Mouse (Mus musculus) CH12.LX (cell line): ENCODE data around the gene Nfic. TPM values are rescaled to one million over a fixed set of nuclear protein-coding genes. Genes with fewer than 3 reads are reported as not detected.

ENCODE experiments used
- DNase-seq: peaks from one replicate; pipeline ENCODE4 v3.0.0-alpha.2; 2013; ENCODE audit errors: extremely low read depth
- H3K27ac ChIP-seq: 2 replicates; pipeline ENCODE4 v1.5.1; 2012; ENCODE audit warnings: low read depth, mild to moderate bottlenecking, control low read depth, moderate library complexity; ENCODE audit not compliant: insufficient read depth
- H3K27me3 ChIP-seq: replicated peaks from 2 replicates; pipeline ENCODE3; 2012; ENCODE audit warnings: inconsistent platforms
- H3K36me3 ChIP-seq, 2 experiments: replicated peaks in 1 of 2; 2 replicates each; pipeline versions ENCODE3 to v1.6.1; 2012; ENCODE audit warnings: inconsistent platforms in 1 of 2, low read length in 1 of 2, mild to moderate bottlenecking in 1 of 2, mixed read lengths in 1 of 2, moderate library complexity in 1 of 2; ENCODE audit not compliant: control insufficient read depth in 1 of 2, insufficient read depth in 1 of 2
- H3K4me1 ChIP-seq, 2 experiments: 2 replicates each; pipeline ENCODE4 v1.6.1; 2012; ENCODE audit warnings: inconsistent platforms in 1 of 2, moderate library complexity in 1 of 2; ENCODE audit not compliant: insufficient read depth in 2 of 2, control insufficient read depth in 1 of 2
- H3K4me2 ChIP-seq: 2 replicates; pipeline ENCODE4 v1.6.1; 2012; ENCODE audit warnings: low read depth, mild to moderate bottlenecking, control low read depth; ENCODE audit not compliant: poor library complexity, insufficient read depth, severe bottlenecking
- H3K4me3 ChIP-seq, 3 experiments: fragments of 150-350 bp in 1 of 3; sonication (generic) in 1 of 3; replicated peaks in 1 of 3; 2 replicates each; pipeline versions ENCODE3 to v1.5.1; 2011 to 2012; ENCODE audit warnings: low read depth in 2 of 3, low read length in 2 of 3, mild to moderate bottlenecking in 2 of 3, moderate library complexity in 2 of 3, control low read depth in 1 of 3, improper control_type of control experiment in 1 of 3, inconsistent platforms in 1 of 3, mixed read lengths in 1 of 3; ENCODE audit not compliant: poor library complexity in 1 of 3
- H3K79me2 ChIP-seq: replicated peaks from 2 replicates; pipeline ENCODE4 v1.6.1; 2012; ENCODE audit warnings: mild to moderate bottlenecking, moderate library complexity; ENCODE audit not compliant: control insufficient read depth, poor library complexity, insufficient read depth, severe bottlenecking; ENCODE audit errors: extremely low read depth
- H3K9ac ChIP-seq: 2 replicates; pipeline ENCODE4 v1.6.1; 2012; ENCODE audit warnings: low read depth, mild to moderate bottlenecking, control low read depth, moderate library complexity; ENCODE audit not compliant: insufficient read depth
- H3K9me3 ChIP-seq: replicated peaks from 2 replicates; pipeline ENCODE3; 2012; ENCODE audit warnings: low read length, inconsistent platforms, mixed read lengths
- CHD2 ChIP-seq: IDR thresholded peaks from 2 replicates; pipeline ENCODE4 v1.6.1; 2011; ENCODE audit warnings: low read length, improper control_type of control experiment
- E2F4 ChIP-seq: IDR thresholded peaks from 2 replicates; pipeline ENCODE4 v1.6.1; 2011; ENCODE audit warnings: low read depth, low read length, improper control_type of control experiment; ENCODE audit not compliant: insufficient replicate concordance
- ETS1 ChIP-seq: conservative IDR thresholded peaks from 2 replicates; pipeline ENCODE4 v1.6.1; 2012; ENCODE audit warnings: low read depth, mild to moderate bottlenecking, inconsistent platforms, low read length, improper control_type of control experiment, moderate library complexity
- HCFC1 ChIP-seq: IDR thresholded peaks from 2 replicates; pipeline ENCODE4 v1.6.1; 2012; ENCODE audit warnings: low read depth, mild to moderate bottlenecking, inconsistent platforms, low read length, improper control_type of control experiment
- IRF4 ChIP-seq: IDR thresholded peaks from 2 replicates; pipeline ENCODE4 v1.6.1; 2014; ENCODE audit warnings: low read depth, mild to moderate bottlenecking, inconsistent platforms, low read length, improper control_type of control experiment
- JUN ChIP-seq: IDR thresholded peaks from 2 replicates; pipeline ENCODE4 v1.6.1; 2011; ENCODE audit warnings: low read depth, mild to moderate bottlenecking, low read length, improper control_type of control experiment, moderate library complexity; ENCODE audit not compliant: insufficient read depth
- JUND ChIP-seq: conservative IDR thresholded peaks from 2 replicates; pipeline ENCODE4 v1.6.1; 2011; ENCODE audit warnings: low read depth, low read length, improper control_type of control experiment
- MAFK ChIP-seq: IDR thresholded peaks from 2 replicates; pipeline ENCODE4 v1.6.1; 2011; ENCODE audit warnings: low read length, improper control_type of control experiment; ENCODE audit not compliant: insufficient replicate concordance
- MAZ ChIP-seq: IDR thresholded peaks from 2 replicates; pipeline ENCODE4 v1.6.1; 2012; ENCODE audit warnings: low read depth, mild to moderate bottlenecking, inconsistent platforms, low read length, improper control_type of control experiment, moderate library complexity
- MEF2A ChIP-seq: IDR thresholded peaks from 2 replicates; pipeline ENCODE4 v1.6.1; 2014; ENCODE audit warnings: low read depth, mild to moderate bottlenecking, inconsistent platforms, low read length, improper control_type of control experiment, borderline replicate concordance
- MXI1 ChIP-seq: IDR thresholded peaks from 2 replicates; pipeline ENCODE4 v1.6.1; 2011; ENCODE audit warnings: mild to moderate bottlenecking, low read depth, low read length, improper control_type of control experiment
- MYC ChIP-seq: IDR thresholded peaks from 2 replicates; pipeline ENCODE4 v1.6.1; 2011; ENCODE audit warnings: low read depth, mild to moderate bottlenecking, improper control_type of control experiment, low read length
- NELFE ChIP-seq: IDR thresholded peaks from 2 replicates; pipeline ENCODE4 v1.6.1; 2011; ENCODE audit warnings: low read depth, low read length, improper control_type of control experiment
- NRF1 ChIP-seq: IDR thresholded peaks from 2 replicates; pipeline ENCODE4 v1.6.1; 2014; ENCODE audit warnings: low read depth, mild to moderate bottlenecking, inconsistent platforms, low read length, improper control_type of control experiment, moderate library complexity
- PAX5 ChIP-seq: IDR thresholded peaks from 2 replicates; pipeline ENCODE4 v1.6.1; 2012; ENCODE audit warnings: low read length, inconsistent platforms, mixed read lengths
- POLR2A ChIP-seq: IDR thresholded peaks from 2 replicates; pipeline ENCODE4 v1.6.1; 2011; ENCODE audit warnings: low read depth, mild to moderate bottlenecking, improper control_type of control experiment, low read length
- RAD21 ChIP-seq: IDR thresholded peaks from 2 replicates; pipeline ENCODE4 v1.6.1; 2011; ENCODE audit warnings: low read depth, mild to moderate bottlenecking, low read length, improper control_type of control experiment, moderate library complexity
- SIN3A ChIP-seq: IDR thresholded peaks from 2 replicates; pipeline ENCODE4 v1.6.1; 2012; ENCODE audit warnings: low read length, improper control_type of control experiment, inconsistent platforms
- SMC3 ChIP-seq: IDR thresholded peaks from 2 replicates; pipeline ENCODE4 v1.6.1; 2011; ENCODE audit warnings: low read depth, low read length, improper control_type of control experiment
- TCF12 ChIP-seq: IDR thresholded peaks from 2 replicates; pipeline ENCODE4 v1.6.1; 2014; ENCODE audit warnings: low read depth, mild to moderate bottlenecking, inconsistent platforms, low read length, improper control_type of control experiment
- USF1 ChIP-seq: IDR thresholded peaks from 2 replicates; pipeline ENCODE4 v1.6.1; 2014; ENCODE audit warnings: low read depth, mild to moderate bottlenecking, inconsistent platforms, low read length, improper control_type of control experiment
- USF2 ChIP-seq: conservative IDR thresholded peaks from 2 replicates; pipeline ENCODE4 v1.6.1; 2011; ENCODE audit warnings: low read depth, low read length, improper control_type of control experiment
- ZKSCAN1 ChIP-seq: IDR thresholded peaks from 2 replicates; pipeline ENCODE4 v1.6.1; 2012; ENCODE audit warnings: low read depth, inconsistent platforms, low read length, improper control_type of control experiment, borderline replicate concordance
- ZNF384 ChIP-seq: IDR thresholded peaks from 2 replicates; pipeline ENCODE4 v1.6.1; 2012; ENCODE audit warnings: low read depth, low read length, improper control_type of control experiment, inconsistent platforms
- dilution Hi-C: fragments of 300-500 bp; cut with MboI; formaldehyde crosslinking; loops from 2 replicates; pipeline ENCODE4 v1.14.3; 2020; ENCODE audit warnings: low sequenced_read_pairs; ENCODE audit not compliant: extremely low pct_unique_long_range_greater_than_20kb, extremely low pct_ligation_motif_present
- in situ Hi-C: fragments of 300-500 bp; cut with MboI; formaldehyde crosslinking; loops from 3 replicates; pipeline ENCODE4 v1.14.3; 2019; ENCODE audit warnings: low sequenced_read_pairs, low pct_ligation_motif_present, low pct_unique_long_range_greater_than_20kb, mixed read lengths
- polyA plus RNA-seq: library from polyadenylated mRNA; unstranded; fragments of >175 nt; gene quantifications from 2 replicates; pipeline ENCODE4 v1.2.1, GENCODE M21; 2012; ENCODE audit warnings: low read depth; ENCODE audit not compliant: insufficient read length
- total RNA-seq, 2 experiments: library from RNA; depleted of rRNA; stranded (reverse); fragments of 300-350 nt in 1 of 2; fragments of >200 nt in 1 of 2; gene quantifications; 2 replicates each; pipeline ENCODE4 v1.2.3; 2012 to 2014

Gene Nfic
- total and polyA plus RNA-seq, 3 experiments = 0.07 to 4.7 (median 4.0) TPM

- H3K79me2 ChIP-seq = no peaks in the 10 kb centered on the region
- dilution Hi-C loops = no loop called here
- in situ Hi-C loops = no loop called here
- no peaks in the 10 kb centered on the region for H3K36me3 ChIP-seq
- H3K27me3 ChIP-seq = peaks cover 91% of the 10 kb centered on the region
- no peak for TF ChIP-seq PAX5
- no peak for TF ChIP-seq MEF2A
- no peak for TF ChIP-seq TCF12
- TF ChIP-seq USF2 = no peak
- TF ChIP-seq SIN3A = no peak
- TF ChIP-seq ZNF384 = no peak
- TF ChIP-seq RAD21 = no peak
- no peak for TF ChIP-seq JUN
- TF ChIP-seq MAZ = no peak
- no peak for TF ChIP-seq CHD2
- no peak for TF ChIP-seq HCFC1
- TF ChIP-seq IRF4 = no peak
- no peak for TF ChIP-seq ETS1
- no peak for TF ChIP-seq USF1
- TF ChIP-seq JUND = no peak
- TF ChIP-seq MYC = no peak
- TF ChIP-seq SMC3 = no peak
- no peak for TF ChIP-seq MAFK
- TF ChIP-seq NELFE = no peak
- H3K9ac ChIP-seq = no peak overlapping the region
- no peaks in the 10 kb centered on the region for H3K9me3 ChIP-seq
- no peak overlapping the region for H3K4me2 ChIP-seq
- no peak overlapping the region for H3K4me3 ChIP-seq
- DNase-seq = no peak
- H3K4me1 ChIP-seq = peaks cover 2% of the 10 kb centered on the region in 2 experiments; a peak in 2 of 4 replicates
- H3K27ac ChIP-seq = no peak overlapping the region
Measured at GRCm38 (mm10) chr10:81456983-81457563, 1.6 kb upstream of the Nfic start.

DNA sequence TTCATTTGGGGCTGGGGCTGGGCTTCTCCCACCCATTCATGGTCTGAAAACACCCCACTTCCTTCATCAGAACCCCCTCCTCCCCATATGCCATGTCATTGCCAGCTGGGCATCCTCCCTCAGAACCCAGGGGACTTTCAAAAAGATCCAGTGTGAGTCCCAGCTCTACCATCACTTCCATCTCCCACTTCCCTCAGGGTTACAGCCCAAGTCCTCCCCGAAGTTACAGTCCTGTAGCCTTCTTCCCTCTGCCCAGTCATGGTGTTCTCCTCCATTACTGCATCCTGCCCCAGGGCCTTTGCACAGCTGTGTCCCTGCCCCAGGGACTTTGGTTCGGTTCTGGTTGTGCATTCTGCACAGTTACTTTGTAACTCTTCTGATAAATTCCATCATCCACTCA is 1.3 kb downstream of the Nfic start:
- H3K4me1 ChIP-seq = no peaks in the 10 kb centered on the region
- no peaks in the 10 kb centered on the region for H3K9me3 ChIP-seq
- dilution Hi-C loops (no loop called here), in situ Hi-C loops (no loop called here)
- H3K4me2 ChIP-seq = no peak overlapping the region
- no peaks in the 10 kb centered on the region for H3K36me3 ChIP-seq
- H3K4me3 ChIP-seq = no peak overlapping the region
- H3K27me3 ChIP-seq = peaks cover 85% of the 10 kb centered on the region
- H3K79me2 ChIP-seq = no peaks in the 10 kb centered on the region
- H3K9ac ChIP-seq = no peak overlapping the region
- TF ChIP-seq PAX5 = no peak
- no peak for TF ChIP-seq MXI1
- no peak for TF ChIP-seq E2F4
- TF ChIP-seq NRF1 = no peak
- TF ChIP-seq JUN = no peak
- TF ChIP-seq POLR2A = no peak
- no peak for TF ChIP-seq MEF2A
- no peak for TF ChIP-seq ZKSCAN1
- no peak overlapping the region for H3K27ac ChIP-seq
- DNase-seq = no peak
